Mouse (Mus musculus): ENCODE data around the gene Mmp23. TPM values are rescaled to one million over a fixed set of nuclear protein-coding genes. Genes with fewer than 3 reads are reported as not detected.
"Not testable (repeated sequence)": the region's sequence is repeated elsewhere in the genome, so short reads cannot be mapped to it uniquely, and the experiment has no call there.

The Mmp23 gene
- total RNA-seq, 2 experiments from 2014 or later: 2.8 to 4.2 TPM

DNA sequence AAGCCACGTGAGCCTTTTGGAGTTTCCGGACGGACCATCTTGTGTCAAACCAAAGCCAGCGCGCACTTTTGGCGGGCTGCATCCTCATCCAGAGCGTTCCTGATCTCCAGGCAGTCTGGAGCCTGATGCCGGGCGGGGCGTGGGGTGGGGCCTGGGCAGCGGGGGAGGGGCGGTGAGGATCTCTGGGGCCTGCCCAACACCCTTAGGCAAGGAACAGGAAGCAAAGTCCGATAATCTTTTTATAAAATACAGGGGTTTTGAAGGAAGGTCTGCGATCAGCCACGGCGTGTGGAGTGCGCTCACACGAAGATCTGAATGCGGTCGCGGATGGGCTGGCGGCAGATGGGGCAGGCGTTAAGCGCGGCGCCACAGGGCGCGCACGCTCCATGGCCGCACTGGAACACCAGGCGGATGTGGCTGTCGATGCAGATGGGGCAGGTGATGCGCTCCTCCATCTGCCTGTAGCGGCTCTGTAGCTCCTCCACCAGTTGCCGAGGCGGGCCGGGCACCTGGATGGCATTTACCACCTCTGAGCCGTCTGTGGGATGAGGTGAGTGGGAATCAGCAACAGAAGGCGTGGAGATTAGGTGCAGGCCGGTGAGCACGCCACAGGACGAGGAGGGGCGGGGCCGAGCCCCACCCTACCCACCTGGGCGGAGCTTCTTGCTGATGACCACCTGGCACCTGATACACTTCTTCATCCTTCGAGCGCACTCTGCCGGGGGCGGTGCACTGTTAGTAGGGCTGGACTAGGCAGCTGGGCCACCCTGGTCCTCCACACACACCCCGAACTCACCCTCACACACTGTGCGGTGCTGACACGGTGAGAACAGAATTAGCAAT is 1.5 kb upstream of the Mmp23 start:
- no peak for DNase-seq (ENCODE audit: low spot score in 2 of 2)

GRCm38 (mm10) chr4:155654183-155654455 is 935 bp upstream of the Mmp23 start:
- DNase-seq (ENCODE audit: low spot score in 2 of 2): no peak

DNA sequence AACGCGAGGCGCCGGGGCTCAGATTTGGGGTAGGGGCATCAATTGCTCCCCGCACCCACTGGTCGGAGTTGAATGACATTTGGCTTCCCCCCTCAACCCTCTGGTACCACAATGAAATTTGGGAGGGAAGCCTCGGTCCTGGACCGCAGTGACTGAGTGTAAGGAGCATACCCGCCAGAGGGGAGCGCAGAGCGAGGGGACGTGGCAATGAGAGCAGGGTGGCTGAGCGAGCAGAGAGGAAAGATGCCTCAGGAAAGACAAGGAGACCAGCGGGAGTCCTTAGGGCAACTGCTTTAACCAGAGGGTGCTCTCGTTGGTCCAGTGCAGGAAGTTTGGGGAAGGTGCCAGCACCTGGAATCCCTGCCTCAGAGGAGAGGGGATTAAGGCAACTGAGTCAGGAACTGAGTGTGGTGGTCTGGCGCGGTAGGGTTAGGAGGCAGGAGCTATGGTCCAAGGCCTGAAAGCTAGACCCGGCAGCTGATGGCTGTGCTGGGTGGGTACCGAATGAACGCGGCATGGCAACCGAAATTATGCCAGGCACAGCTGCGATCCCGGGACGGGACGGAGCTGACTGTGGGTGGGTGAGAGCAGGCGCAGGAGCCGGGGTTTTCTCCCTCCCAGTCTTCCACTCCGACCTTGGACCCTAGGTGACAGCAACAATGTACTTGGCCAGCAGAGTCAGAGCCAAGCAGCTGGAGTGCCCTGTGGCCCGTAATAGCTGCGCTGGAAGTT is 433 bp upstream of the Mmp23 start:
- DNase-seq (ENCODE audit: low spot score in 2 of 2): peak in 1 of 2 experiments; percentile 23

GRCm38 (mm10) chr4:155652283-155653085 is 700 bp downstream of the Mmp23 start:
- peak in 1 of 2 experiments; percentile 28 for DNase-seq (ENCODE audit: low spot score in 2 of 2)

- DNase-seq (ENCODE audit: low spot score in 2 of 2): no peak
Observed at GRCm38 (mm10) chr4:155651553-155652269, 1.5 kb downstream of the Mmp23 start.

DNA sequence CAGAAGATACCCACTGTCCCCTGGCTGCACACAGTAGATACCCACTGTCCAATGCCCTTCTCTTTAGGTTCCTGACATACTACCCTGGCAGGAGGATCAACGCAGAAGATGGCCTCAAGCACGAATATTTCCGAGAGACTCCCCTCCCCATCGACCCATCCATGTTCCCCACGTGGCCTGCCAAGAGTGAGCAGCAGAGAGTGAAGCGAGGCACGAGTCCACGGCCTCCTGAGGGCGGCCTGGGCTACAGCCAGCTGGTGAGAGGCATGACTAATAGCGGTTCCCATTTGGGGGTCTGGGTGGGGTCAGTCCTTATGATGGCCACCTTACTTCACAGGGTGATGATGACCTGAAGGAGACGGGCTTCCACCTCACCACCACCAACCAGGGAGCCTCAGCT is 3.8 kb downstream of the Mmp23 start:
- no peak for DNase-seq (ENCODE audit: low spot score in 2 of 2)

DNA sequence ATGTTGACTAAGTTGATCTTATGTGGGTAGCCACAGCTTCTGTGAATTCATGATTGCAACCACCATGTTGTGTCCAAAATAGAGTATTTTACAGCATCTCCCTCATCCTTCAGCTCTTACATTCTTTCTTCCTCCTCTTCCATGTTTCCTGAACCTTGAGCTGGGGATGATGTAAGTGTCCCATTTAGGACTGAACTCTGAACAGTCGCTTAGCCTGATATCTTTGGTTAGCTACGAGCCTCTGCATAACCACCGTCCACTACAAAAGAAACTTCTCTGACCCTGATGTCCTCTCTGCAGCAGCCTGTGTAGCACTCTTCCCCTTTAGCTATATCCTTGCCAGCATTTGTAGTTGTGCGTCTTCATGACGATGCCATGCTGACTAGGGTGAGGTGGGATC is 7.5 kb downstream of the Mmp23 start:
- DNase-seq (ENCODE audit: low spot score in 2 of 2): no peak

DNA sequence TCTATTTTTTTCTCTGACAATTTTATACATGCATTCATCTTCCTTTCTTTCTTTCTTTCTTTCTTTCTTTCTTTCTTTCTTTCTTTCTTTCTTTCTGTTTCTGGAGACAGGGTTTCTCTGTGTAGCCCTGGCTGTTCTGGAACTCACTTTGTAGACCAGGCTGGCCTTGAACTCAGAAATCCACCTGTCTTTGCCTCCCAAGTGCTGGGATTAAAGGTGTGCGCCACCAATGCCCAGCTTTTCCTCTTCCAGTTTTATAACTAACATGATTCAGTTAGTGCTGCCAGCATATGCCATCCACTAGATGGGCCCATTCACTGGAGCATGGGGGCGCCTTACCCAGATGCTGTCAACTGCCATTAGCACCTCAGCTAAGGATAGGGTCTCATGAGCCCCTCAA is 7.9 kb downstream of the Mmp23 start, which contains the start of gene Gm10563:
Gene Gm10563, minus strand, starts transcription at position 101 of the 400 bp plus-strand sequence.
- DNase-seq (ENCODE audit: low spot score in 2 of 2): not testable (repeated sequence)

DNA sequence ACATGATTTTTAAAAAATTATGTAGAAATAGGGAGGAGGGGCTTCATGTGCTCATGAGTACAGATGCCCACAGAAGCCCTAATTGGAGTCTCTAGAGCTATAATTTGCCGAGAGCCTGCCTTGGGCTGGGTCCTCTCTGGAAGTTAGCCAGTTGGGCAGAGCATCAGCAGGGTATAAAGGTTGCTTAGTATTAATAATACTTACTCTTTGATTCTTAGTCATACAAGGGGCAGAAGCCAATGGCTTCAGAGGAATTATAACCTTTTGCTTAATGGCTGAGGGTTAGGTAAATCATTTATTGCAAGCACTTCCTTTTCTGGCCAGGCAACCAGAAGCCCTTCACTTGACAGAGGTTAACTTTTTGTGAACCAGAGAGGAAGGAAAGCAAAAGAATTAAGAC is 9.7 kb downstream of the Mmp23 start:
- DNase-seq (ENCODE audit: low spot score in 2 of 2): no peak

- DNase-seq (ENCODE audit: low spot score in 2 of 2): no peak
Observed at GRCm38 (mm10) chr4:155635766-155636499, 17.3 kb downstream of the Mmp23 start.

- no peak for DNase-seq (ENCODE audit: low spot score in 2 of 2)
Observed at GRCm38 (mm10) chr4:155630267-155630666, 22.9 kb downstream of the Mmp23 start.

- peak; percentile 95 to 98 for DNase-seq (ENCODE audit: low spot score in 2 of 2)
Observed at GRCm38 (mm10) chr4:155624338-155625291, 28.6 kb downstream of the Mmp23 start, which contains the start of gene Cdk11b. TSS of gene Cdk11b (plus strand) at chr4:155624854.

DNA sequence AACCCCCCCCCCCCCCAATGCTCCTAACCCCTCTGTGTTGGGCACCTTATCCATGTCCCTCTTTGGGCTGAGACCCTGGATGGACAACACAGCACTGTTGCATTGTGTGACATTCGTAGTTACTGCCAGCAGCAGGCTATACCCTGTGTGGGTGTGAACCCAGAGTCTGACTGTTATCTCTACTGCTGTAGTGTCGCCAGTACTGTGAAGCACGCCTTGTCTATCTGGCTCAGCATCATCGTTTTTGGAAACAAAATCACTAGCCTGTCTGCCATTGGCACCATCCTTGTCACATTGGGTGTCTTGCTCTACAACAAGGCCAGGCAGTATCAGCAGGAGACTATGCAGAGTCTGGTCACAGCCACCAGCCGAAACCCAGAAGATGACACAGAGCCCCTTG is 34.9 kb downstream of the Mmp23 start:
- DNase-seq (ENCODE audit: low spot score in 2 of 2): peak in 1 of 2 experiments; percentile 47

- no peak for DNase-seq (ENCODE audit: low spot score in 2 of 2)
Observed at GRCm38 (mm10) chr4:155613264-155613663, 39.9 kb downstream of the Mmp23 start.

DNA sequence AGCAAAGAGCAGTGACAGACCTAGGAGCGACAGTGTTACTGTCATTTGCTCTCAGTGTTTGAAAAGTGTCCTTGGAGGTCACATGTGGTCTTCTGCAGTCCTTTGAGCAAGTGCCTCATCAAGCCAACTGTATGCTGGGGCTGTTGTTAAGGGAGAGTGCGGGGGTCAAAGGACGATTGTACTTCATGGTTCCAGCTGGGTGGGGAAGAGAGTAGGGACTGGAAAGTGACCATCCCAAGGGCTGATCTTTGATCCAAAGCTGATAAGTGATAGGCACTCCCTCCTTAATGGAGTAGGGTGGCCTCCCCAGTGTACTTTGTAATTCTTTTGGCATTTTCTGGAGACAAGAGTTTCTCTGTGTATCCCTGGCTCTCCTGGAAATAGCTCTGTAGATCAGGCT is 41.3 kb downstream of the Mmp23 start:
- DNase-seq (ENCODE audit: low spot score in 2 of 2): no peak

GRCm38 (mm10) chr4:155606825-155607224 is 46.4 kb downstream of the Mmp23 start:
- no peak for DNase-seq (ENCODE audit: low spot score in 2 of 2)

GRCm38 (mm10) chr4:155605132-155605531 is 48.1 kb downstream of the Mmp23 start:
- DNase-seq (ENCODE audit: low spot score in 2 of 2): no peak

DNA sequence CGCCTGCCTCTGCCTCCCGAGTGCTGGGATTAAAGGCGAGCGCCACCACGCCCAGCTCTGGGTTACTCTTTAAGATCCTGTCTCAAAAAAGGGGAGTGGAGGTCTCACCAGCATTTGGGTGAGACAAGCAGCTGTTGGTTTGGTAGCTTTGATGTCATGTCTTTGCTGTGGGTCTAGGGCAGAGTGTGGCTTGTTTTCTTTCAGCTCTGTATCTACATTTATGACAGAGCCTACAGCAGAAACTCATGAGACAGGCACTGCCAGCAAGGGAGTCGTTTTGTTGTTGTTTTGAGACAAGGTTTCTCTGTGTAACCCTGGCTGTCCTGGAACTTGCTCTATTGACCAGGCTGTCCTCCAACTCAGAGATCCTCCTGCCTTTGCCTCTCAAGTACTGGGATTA is 49.4 kb downstream of the Mmp23 start:
- no peak for DNase-seq (ENCODE audit: low spot score in 2 of 2)

DNA sequence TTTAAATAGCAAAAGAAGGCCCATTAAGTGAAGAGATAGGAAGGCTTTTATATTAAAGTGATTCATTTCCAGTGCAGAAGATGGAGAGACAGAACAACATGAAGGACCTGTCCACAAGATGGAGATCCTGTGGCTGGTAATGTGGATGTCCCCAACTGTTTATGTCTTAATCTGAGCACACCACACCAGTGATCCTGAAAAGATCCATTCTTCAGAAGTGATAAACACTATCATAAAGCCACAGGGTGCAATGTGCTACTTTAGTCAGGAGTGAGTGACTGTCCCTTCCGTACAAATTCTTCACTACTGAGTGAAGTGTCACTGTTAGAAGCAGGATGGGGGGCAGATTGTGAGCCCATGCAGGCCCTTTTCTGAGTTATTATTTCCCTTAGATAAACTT is 50.4 kb downstream of the Mmp23 start:
- no peak for DNase-seq (ENCODE audit: low spot score in 2 of 2)
